Mouse (Mus musculus) cortical plate, adult 2 months (tissue): ENCODE results near the gene Rbms2.

Experiments
- CTCF ChIP-seq: fragments of 200-500 bp; IDR thresholded peaks from 2 replicates; pipeline ENCODE4 v1.5.1; 2011; ENCODE audit warnings: mild to moderate bottlenecking, control low read depth, low read length; ENCODE audit not compliant: insufficient read depth; ENCODE audit errors: extremely low read depth
- POLR2A ChIP-seq: fragments of 200-500 bp; IDR thresholded peaks from 2 replicates; pipeline ENCODE4 v1.6.1; 2011; ENCODE audit warnings: mild to moderate bottlenecking, low read length, control low read depth; ENCODE audit not compliant: insufficient read depth; ENCODE audit errors: extremely low read depth

GRCm38 (mm10) chr10:128225064-128225463 is 45.0 kb upstream of the Rbms2 start:
- TF ChIP-seq CTCF (no peak), POLR2A (no peak)
